Mouse (Mus musculus): Measurements from ENCODE around the gene Ucn3. TPM values are rescaled to one million over a fixed set of nuclear protein-coding genes. Genes with fewer than 3 reads are reported as not detected.

The Ucn3 gene
- polyA plus RNA-seq, 1 experiment from 2014 or later, result not detected

Small RNAs within 50 kb of the gene (microRNA-seq; reads per million reads assigned to microRNA genes)
- gene Gm22460, result not detected

Other genes with a start within 250 kb of the Ucn3 start
- not detected in 2 replicates for gene Calml3, start 141.0 kb downstream of the Ucn3 start, polyA plus RNA-seq (2016; fragmentation: Nextera tagmentation; extraction: Ambion mirVana)
- not detected in 2 replicates for gene Calm4, start 107.6 kb downstream of the Ucn3 start, polyA plus RNA-seq (2016; fragmentation: Nextera tagmentation; extraction: Ambion mirVana)
- not detected in 2 replicates for gene Calm5, start 91.2 kb downstream of the Ucn3 start, polyA plus RNA-seq (2016; fragmentation: Nextera tagmentation; extraction: Ambion mirVana)
- gene Net1, start 27.1 kb downstream of the Ucn3 start, polyA plus RNA-seq (2016; fragmentation: Nextera tagmentation; extraction: Ambion mirVana), result 100.0 and 117 TPM in 2 replicates
- not detected in 2 replicates for gene Tubal3, start 27.1 kb downstream of the Ucn3 start, polyA plus RNA-seq (2016; fragmentation: Nextera tagmentation; extraction: Ambion mirVana)
- 0.18 and 0.26 TPM in 2 replicates for gene Akr1c14, start 103.7 kb upstream of the Ucn3 start, polyA plus RNA-seq (2016; fragmentation: Nextera tagmentation; extraction: Ambion mirVana)
- gene Akr1c18, start 205.3 kb upstream of the Ucn3 start, polyA plus RNA-seq (2016; fragmentation: Nextera tagmentation; extraction: Ambion mirVana), result not detected in 2 replicates
- 0.50 TPM in 1 of 2 replicates, not detected in the other for gene Akr1c13, start 245.8 kb upstream of the Ucn3 start, polyA plus RNA-seq (2016; fragmentation: Nextera tagmentation; extraction: Ambion mirVana)

Data from embryonic facial prominence, embryonic 10.5 days (tissue).